Mouse (Mus musculus): Measurements from ENCODE around the gene Psmc3ip. TPM values are rescaled to one million over a fixed set of nuclear protein-coding genes. Genes with fewer than 3 reads are reported as not detected.

The Psmc3ip gene
- polyA plus RNA-seq, 1 experiment from 2014 or later: 25.7 TPM

- Histone ChIP-seq H3K4me2 (ENCODE audit: low read depth, low read length) (peak overlapping the region; percentile 81), H3K9ac (ENCODE audit: low read length) (peak overlapping the region; percentile 75), H3K4me1 (ENCODE audit: control insufficient read depth, insufficient read depth, low read length) (peaks cover 25% of the 10 kb centered on the region), H3K27ac (ENCODE audit: low read length) (peak overlapping the region; percentile 91), H3K9me3 (replicated peaks; ENCODE audit: control insufficient read depth, low read length) (no peaks in the 10 kb centered on the region), H3K27me3 (ENCODE audit: control insufficient read depth, insufficient read depth, low read length) (no peaks in the 10 kb centered on the region), H3K4me3 (ENCODE audit: low read length) (peak overlapping the region; percentile 99), H3K36me3 (ENCODE audit: control insufficient read depth, insufficient read depth) (peaks cover 15% of the 10 kb centered on the region)
- WGBS: 18% methylated on average over 19 of the region's 19 CpGs
- ATAC-seq (replicated peaks; ENCODE audit: extremely low read depth, insufficient read depth, low FRiP score): no peak
These were observed 25.4 kb upstream of the Psmc3ip start for GRCm38 (mm10) chr11:101120545-101121188.

GRCm38 (mm10) chr11:101119761-101120544 is 24.7 kb upstream of the Psmc3ip start, which contains the start of the genes Retreg3 and Tubg1:
TSS of gene Retreg3 (minus strand) at chr11:101119893.
TSS of gene Tubg1 (plus strand) at chr11:101119938.
- peak within 1 kb of the TSS; percentile 81 for H3K4me2 ChIP-seq (ENCODE audit: low read depth, low read length)
- H3K27ac ChIP-seq (ENCODE audit: low read length): peak within 1 kb of the TSS; percentile 91
- WGBS: under 1% methylated on average over 61 of the region's 61 CpGs
- H3K27me3 ChIP-seq (ENCODE audit: control insufficient read depth, insufficient read depth, low read length): no peaks in the 10 kb centered on the region
- peak within 1 kb of the TSS; percentile 99 for H3K4me3 ChIP-seq (ENCODE audit: low read length)
- peaks cover 12% of the 10 kb centered on the region for H3K36me3 ChIP-seq (ENCODE audit: control insufficient read depth, insufficient read depth)
- H3K9ac ChIP-seq (ENCODE audit: low read length): peak within 1 kb of the TSS; percentile 96
- no peaks in the 10 kb centered on the region for H3K9me3 ChIP-seq (replicated peaks; ENCODE audit: control insufficient read depth, low read length)
- peak; percentile 97 for ATAC-seq (replicated peaks; ENCODE audit: extremely low read depth, insufficient read depth, low FRiP score)
- H3K4me1 ChIP-seq (ENCODE audit: control insufficient read depth, insufficient read depth, low read length): peaks cover 28% of the 10 kb centered on the region

DNA sequence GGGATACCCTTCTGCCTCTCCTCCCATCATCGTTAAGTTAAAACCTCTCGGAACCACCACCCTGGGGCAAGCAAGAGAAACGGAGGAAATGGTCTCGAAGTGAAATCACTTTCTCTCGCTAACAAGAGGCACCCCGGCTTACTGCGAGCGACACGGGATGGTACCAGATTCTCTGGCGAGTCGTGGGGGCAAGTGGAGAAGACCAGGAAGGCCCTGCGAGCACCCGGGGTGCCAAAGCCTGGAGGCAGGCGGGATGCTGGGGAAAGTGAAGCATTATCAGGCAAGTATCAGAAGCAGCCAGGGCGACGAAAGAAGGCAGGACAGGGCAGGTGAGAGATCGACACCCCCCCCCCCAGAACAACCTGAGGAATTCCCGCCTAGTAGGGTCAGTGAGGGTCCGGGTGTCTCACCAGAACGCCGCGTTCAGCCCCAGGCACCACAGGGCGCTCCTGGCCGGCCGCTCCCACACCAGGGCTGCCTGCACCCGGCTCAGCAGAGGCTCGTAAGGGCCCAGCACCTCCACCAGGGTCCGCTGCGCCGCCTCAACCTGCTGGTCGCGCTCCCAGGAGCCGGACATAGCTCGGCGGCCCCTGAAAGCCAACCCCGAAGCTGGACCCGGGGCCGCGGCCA is 24.0 kb upstream of the Psmc3ip start:
- peak overlapping the region; percentile 76 for H3K4me2 ChIP-seq (ENCODE audit: low read depth, low read length)
- no peaks in the 10 kb centered on the region for H3K27me3 ChIP-seq (ENCODE audit: control insufficient read depth, insufficient read depth, low read length)
- peaks cover 28% of the 10 kb centered on the region for H3K4me1 ChIP-seq (ENCODE audit: control insufficient read depth, insufficient read depth, low read length)
- H3K36me3 ChIP-seq (ENCODE audit: control insufficient read depth, insufficient read depth): peaks cover 12% of the 10 kb centered on the region
- H3K9ac ChIP-seq (ENCODE audit: low read length): peak overlapping the region; percentile 96
- H3K9me3 ChIP-seq (replicated peaks; ENCODE audit: control insufficient read depth, low read length): no peaks in the 10 kb centered on the region
- H3K4me3 ChIP-seq (ENCODE audit: low read length): peak overlapping the region; percentile 99
- WGBS: under 1% methylated on average over 39 of the region's 39 CpGs
- H3K27ac ChIP-seq (ENCODE audit: low read length): peak overlapping the region; percentile 90
- peak; percentile 69 for ATAC-seq (replicated peaks; ENCODE audit: extremely low read depth, insufficient read depth, low FRiP score)

GRCm38 (mm10) chr11:101118105-101118504 is 22.9 kb upstream of the Psmc3ip start:
- peaks cover 28% of the 10 kb centered on the region for H3K4me1 ChIP-seq (ENCODE audit: control insufficient read depth, insufficient read depth, low read length)
- peak overlapping the region; percentile 99 for H3K4me3 ChIP-seq (ENCODE audit: low read length)
- H3K27ac ChIP-seq (ENCODE audit: low read length): peak overlapping the region; percentile 21; the same call in 1 of the 2 replicates
- ATAC-seq (replicated peaks; ENCODE audit: extremely low read depth, insufficient read depth, low FRiP score): no peak
- H3K4me2 ChIP-seq (ENCODE audit: low read depth, low read length): peak overlapping the region; percentile 76
- peaks cover 8% of the 10 kb centered on the region; the same call in 1 of the 2 replicates for H3K36me3 ChIP-seq (ENCODE audit: control insufficient read depth, insufficient read depth)
- 18% methylated on average over 4 of the region's 4 CpGs for WGBS
- peak overlapping the region; percentile 96 for H3K9ac ChIP-seq (ENCODE audit: low read length)
- H3K9me3 ChIP-seq (replicated peaks; ENCODE audit: control insufficient read depth, low read length): no peaks in the 10 kb centered on the region
- no peaks in the 10 kb centered on the region for H3K27me3 ChIP-seq (ENCODE audit: control insufficient read depth, insufficient read depth, low read length)

GRCm38 (mm10) chr11:101115564-101115963 is 20.3 kb upstream of the Psmc3ip start:
- Histone ChIP-seq H3K4me3 (ENCODE audit: low read length) (no peak overlapping the region), H3K4me2 (ENCODE audit: low read depth, low read length) (no peak overlapping the region), H3K9ac (ENCODE audit: low read length) (0 out of 2 replicates have a peak overlapping the region, but pooled peaks have one; percentile 5), H3K27ac (ENCODE audit: low read length) (no peak overlapping the region), H3K36me3 (ENCODE audit: control insufficient read depth, insufficient read depth) (no peaks in the 10 kb centered on the region), H3K27me3 (ENCODE audit: control insufficient read depth, insufficient read depth, low read length) (no peaks in the 10 kb centered on the region), H3K4me1 (ENCODE audit: control insufficient read depth, insufficient read depth, low read length) (peaks cover 17% of the 10 kb centered on the region), H3K9me3 (replicated peaks; ENCODE audit: control insufficient read depth, low read length) (no peaks in the 10 kb centered on the region)
- 81% methylated on average over 2 of the region's 2 CpGs for WGBS
- no peak for ATAC-seq (replicated peaks; ENCODE audit: extremely low read depth, insufficient read depth, low FRiP score)

DNA sequence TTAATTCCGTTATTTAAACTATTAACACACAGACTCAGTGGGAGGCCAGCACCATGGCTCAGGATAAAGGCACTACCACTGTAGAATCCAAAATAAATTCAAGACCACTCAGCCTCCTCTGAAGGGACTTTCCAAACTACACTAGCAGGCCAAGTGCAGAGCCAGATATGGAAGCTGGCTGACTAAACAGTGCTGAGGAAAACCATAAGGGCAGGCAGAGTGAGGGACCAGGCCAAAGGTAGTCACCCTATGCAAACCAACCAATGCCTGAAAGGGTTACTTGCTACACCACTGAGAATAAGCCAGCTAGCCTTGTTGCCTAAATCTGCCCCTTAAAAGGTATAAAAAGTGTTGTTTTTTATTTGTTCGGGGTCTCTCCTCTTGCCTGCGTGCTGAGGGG is 16.9 kb upstream of the Psmc3ip start:
- WGBS: 89% methylated on average over 3 of the region's 3 CpGs
- H3K4me3 ChIP-seq (ENCODE audit: low read length): no peak overlapping the region
- H3K27me3 ChIP-seq (ENCODE audit: control insufficient read depth, insufficient read depth, low read length): no peaks in the 10 kb centered on the region
- peaks cover 4% of the 10 kb centered on the region; the same call in 1 of the 2 replicates for H3K4me1 ChIP-seq (ENCODE audit: control insufficient read depth, insufficient read depth, low read length)
- no peak overlapping the region for H3K27ac ChIP-seq (ENCODE audit: low read length)
- H3K9me3 ChIP-seq (replicated peaks; ENCODE audit: control insufficient read depth, low read length): no peaks in the 10 kb centered on the region
- H3K4me2 ChIP-seq (ENCODE audit: low read depth, low read length): no peak overlapping the region
- H3K9ac ChIP-seq (ENCODE audit: low read length): no peak overlapping the region
- ATAC-seq (replicated peaks; ENCODE audit: extremely low read depth, insufficient read depth, low FRiP score): no peak
- no peaks in the 10 kb centered on the region for H3K36me3 ChIP-seq (ENCODE audit: control insufficient read depth, insufficient read depth)

DNA sequence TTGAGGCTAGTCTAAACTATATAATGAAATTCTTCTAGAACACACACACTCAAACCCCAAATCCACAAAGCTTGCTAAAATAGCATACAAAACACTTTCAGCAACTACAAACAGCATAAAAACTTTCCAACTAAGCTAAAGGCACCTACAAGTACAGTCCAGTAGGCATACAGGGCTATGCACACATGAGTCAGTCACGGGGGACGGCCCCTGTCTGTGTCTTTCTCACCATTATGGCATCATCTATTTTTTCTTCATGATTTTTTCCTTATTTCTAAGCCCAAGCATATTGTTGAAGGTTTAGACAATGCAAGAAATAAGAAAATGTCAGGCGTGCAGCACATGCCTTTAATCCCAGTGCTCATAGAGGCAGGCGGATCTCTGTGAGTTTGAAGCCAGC is 15.9 kb upstream of the Psmc3ip start:
- H3K4me3 ChIP-seq (ENCODE audit: low read length): no peak overlapping the region
- 88% methylated on average over 4 of the region's 4 CpGs for whole genome bisulfite sequencing
- H3K27ac ChIP-seq (ENCODE audit: low read length): no peak overlapping the region
- peaks cover 4% of the 10 kb centered on the region; the same call in 1 of the 2 replicates for H3K4me1 ChIP-seq (ENCODE audit: control insufficient read depth, insufficient read depth, low read length)
- no peak overlapping the region for H3K4me2 ChIP-seq (ENCODE audit: low read depth, low read length)
- no peak for ATAC-seq (replicated peaks; ENCODE audit: extremely low read depth, insufficient read depth, low FRiP score)
- no peak overlapping the region for H3K9ac ChIP-seq (ENCODE audit: low read length)
- H3K36me3 ChIP-seq (ENCODE audit: control insufficient read depth, insufficient read depth): no peaks in the 10 kb centered on the region
- H3K9me3 ChIP-seq (replicated peaks; ENCODE audit: control insufficient read depth, low read length): no peaks in the 10 kb centered on the region
- H3K27me3 ChIP-seq (ENCODE audit: control insufficient read depth, insufficient read depth, low read length): no peaks in the 10 kb centered on the region

- no peak overlapping the region for H3K4me2 ChIP-seq (ENCODE audit: low read depth, low read length)
- WGBS: 50% methylated on average over 5 of the region's 5 CpGs
- H3K27ac ChIP-seq (ENCODE audit: low read length): no peak overlapping the region
- H3K27me3 ChIP-seq (ENCODE audit: control insufficient read depth, insufficient read depth, low read length): no peaks in the 10 kb centered on the region
- no peaks in the 10 kb centered on the region for H3K9me3 ChIP-seq (replicated peaks; ENCODE audit: control insufficient read depth, low read length)
- no peaks in the 10 kb centered on the region for H3K36me3 ChIP-seq (ENCODE audit: control insufficient read depth, insufficient read depth)
- ATAC-seq (replicated peaks; ENCODE audit: extremely low read depth, insufficient read depth, low FRiP score): no peak
- peaks cover 3% of the 10 kb centered on the region; the same call in 1 of the 2 replicates for H3K4me1 ChIP-seq (ENCODE audit: control insufficient read depth, insufficient read depth, low read length)
- no peak overlapping the region for H3K4me3 ChIP-seq (ENCODE audit: low read length)
- no peak overlapping the region for H3K9ac ChIP-seq (ENCODE audit: low read length)
These were observed 15.5 kb upstream of the Psmc3ip start for GRCm38 (mm10) chr11:101110708-101111107.
